8 mouse cellular contexts compared by ENCODE assay signal in genomic region chr3:41742278-41742934, GRCm38 (mm10). TPM values are rescaled to one million over a fixed set of nuclear protein-coding genes. Genes with fewer than 3 reads are reported as not detected.
DNase-seq lines count a peak whose midpoint lies in the region; ATAC-seq lines count a peak whose summit lies in the region.

Sclt1 (minus strand) TSS chr3:41742514.
D3Ertd751e (plus strand) TSS chr3:41742611.

- ATAC-seq in heart, embryonic 13.5 days (ENCODE audit: extremely low read depth, insufficient number of reproducible peaks, low FRiP score, low TSS enrichment): peak; percentile 100
- ATAC-seq in liver, embryonic 12.5 days: peak; percentile 100
- ATAC-seq in stomach, embryonic 15.5 days (ENCODE audit: insufficient read depth, low FRiP score, low read depth): peak; percentile 100

- H3K27ac ChIP-seq in brown adipose tissue, adult 24 weeks (replicated peaks; ENCODE audit: low read depth, low read length): peak within 1 kb of the TSS; percentile 38; the same call in 1 of the 2 replicates
- H3K27ac ChIP-seq in heart, embryonic 13.5 days (replicated peaks): peak within 1 kb of the TSS; percentile 93
- peak within 1 kb of the TSS; percentile 90 for H3K27ac ChIP-seq in liver, embryonic 12.5 days
- peak within 1 kb of the TSS; percentile 92 for H3K27ac ChIP-seq in stomach, embryonic 15.5 days

- H3K9ac ChIP-seq in heart, embryonic 13.5 days: peak within 1 kb of the TSS; percentile 90
- H3K9ac ChIP-seq in liver, embryonic 12.5 days: peak within 1 kb of the TSS; percentile 91
- peak within 1 kb of the TSS; percentile 91 for H3K9ac ChIP-seq in stomach, embryonic 15.5 days

- H3K4me1 ChIP-seq in brown adipose tissue, adult 24 weeks (ENCODE audit: control insufficient read depth, insufficient read depth, insufficient read length, low read length): no peaks in the 10 kb centered on the region
- peaks cover 22% of the 10 kb centered on the region for H3K4me1 ChIP-seq in heart, embryonic 13.5 days
- peaks cover 19% of the 10 kb centered on the region for H3K4me1 ChIP-seq in liver, embryonic 12.5 days
- H3K4me1 ChIP-seq in stomach, embryonic 15.5 days: no peaks in the 10 kb centered on the region

- under 1% methylated on average over 66 of the region's 66 CpGs for WGBS in heart, embryonic 13.5 days
- under 1% methylated on average over 62 of the region's 66 CpGs for WGBS in liver, embryonic 12.5 days (ENCODE audit: insufficient replicate concordance)
- under 1% methylated on average over 65 of the region's 66 CpGs for WGBS in stomach, embryonic 15.5 days

- H3K4me3 ChIP-seq in brown adipose tissue, adult 24 weeks (ENCODE audit: insufficient read depth, low read depth, low read length): peak within 1 kb of the TSS; percentile 71
- H3K4me3 ChIP-seq in heart, embryonic 13.5 days: peak within 1 kb of the TSS; percentile 83
- peak within 1 kb of the TSS; percentile 83 for H3K4me3 ChIP-seq in liver, embryonic 12.5 days
- peak within 1 kb of the TSS; percentile 76 for H3K4me3 ChIP-seq in stomach, embryonic 15.5 days (replicated peaks)

- H3K27me3 ChIP-seq in heart, embryonic 13.5 days (replicated peaks): no peaks in the 10 kb centered on the region
- no peaks in the 10 kb centered on the region for H3K27me3 ChIP-seq in liver, embryonic 12.5 days (replicated peaks)
- no peaks in the 10 kb centered on the region for H3K27me3 ChIP-seq in stomach, embryonic 15.5 days (replicated peaks)

- no peaks in the 10 kb centered on the region for H3K36me3 ChIP-seq in heart, embryonic 13.5 days
- H3K36me3 ChIP-seq in liver, embryonic 12.5 days: no peaks in the 10 kb centered on the region
- no peaks in the 10 kb centered on the region for H3K36me3 ChIP-seq in stomach, embryonic 15.5 days

- peak within 1 kb of the TSS; percentile 87 for H3K4me2 ChIP-seq in heart, embryonic 13.5 days
- peak within 1 kb of the TSS; percentile 75 for H3K4me2 ChIP-seq in liver, embryonic 12.5 days
- H3K4me2 ChIP-seq in stomach, embryonic 15.5 days: peak within 1 kb of the TSS; percentile 70

- peak; percentile 99 for DNase-seq in CD4-positive, CD25-positive, alpha-beta regulatory T cell, adult 2 months (ENCODE audit: low read depth, low spot score)
- DNase-seq in fat pad, adult 2 months (ENCODE audit: extremely low read depth, low read depth, low spot score): peak; percentile 31
- DNase-seq in kidney, postnatal 10 days: peak; percentile 98
- peak; percentile 92 to 94 for DNase-seq in natural killer cell, adult 2 months (ENCODE audit: low spot score in 2 of 2)

- no peaks in the 10 kb centered on the region for H3K9me3 ChIP-seq in heart, embryonic 13.5 days
- no peaks in the 10 kb centered on the region for H3K9me3 ChIP-seq in liver, embryonic 12.5 days (replicated peaks)
- no peaks in the 10 kb centered on the region for H3K9me3 ChIP-seq in stomach, embryonic 15.5 days

RNA-seq across cellular contexts. Expression of gene Sclt1, which starts in this region (rescaled TPM):
- polyA plus RNA-seq in brown adipose tissue, adult 24 weeks (2012; ENCODE audit: insufficient read depth, insufficient read length, missing spikeins): 4.2 and 4.6 TPM in 2 replicates
- polyA plus RNA-seq in heart, embryonic 13.5 days (2015; fragmentation: Nextera tagmentation; extraction: Ambion mirVana): 9.0 and 9.7 TPM in 2 replicates
- polyA plus RNA-seq in liver, embryonic 12.5 days (2016; fragmentation: Nextera tagmentation; extraction: Ambion mirVana): 8.1 and 9.3 TPM in 2 replicates
- polyA plus RNA-seq in stomach, embryonic 15.5 days (2015; fragmentation: Nextera tagmentation; extraction: Ambion mirVana): 18.0 and 20.3 TPM in 2 replicates

RNA-seq across cellular contexts. Expression of gene D3Ertd751e, which starts in this region (rescaled TPM):
- 18.4 and 26.0 TPM in 2 replicates for polyA plus RNA-seq in brown adipose tissue, adult 24 weeks (2012; ENCODE audit: insufficient read depth, insufficient read length, missing spikeins)
- 13.3 and 14.7 TPM in 2 replicates for polyA plus RNA-seq in heart, embryonic 13.5 days (2015; fragmentation: Nextera tagmentation; extraction: Ambion mirVana)
- polyA plus RNA-seq in liver, embryonic 12.5 days (2016; fragmentation: Nextera tagmentation; extraction: Ambion mirVana): 7.7 and 8.3 TPM in 2 replicates
- polyA plus RNA-seq in stomach, embryonic 15.5 days (2015; fragmentation: Nextera tagmentation; extraction: Ambion mirVana): 15.1 and 16.4 TPM in 2 replicates

Comparison
In these comparisons a context has a peak if more than half of its experiments do, and no peak if none do; other contexts are left out.
1. Peak in every context shown above with its lines: DNase-seq, ATAC-seq, H3K4me3 ChIP-seq and H3K27ac ChIP-seq.
2. DNase-seq: peak in every context shown above with its lines; median percentile 99 in CD4-positive, CD25-positive, alpha-beta regulatory T cell, adult 2 months; 98 in kidney, postnatal 10 days; 93 in natural killer cell, adult 2 months; 31 in fat pad, adult 2 months.
3. H3K27ac ChIP-seq: peak in every context shown above with its lines; median percentile 93 in heart, embryonic 13.5 days; 92 in stomach, embryonic 15.5 days; 90 in liver, embryonic 12.5 days; 38 in brown adipose tissue, adult 24 weeks.